Mouse (Mus musculus) embryonic facial prominence, embryonic 15.5 days (tissue): ENCODE measurements at regions not wholly inside any gene's neighbourhood (a gene's known extent, or its start where the extent isn't known, plus 50 kb on each side); places are given as distances from the start of the nearest gene placed in this dataset.

Experiments
- ATAC-seq: fragments of 200-750 bp; cut with Nextera tagmentation; 2 replicates; pipeline ENCODE4 v1.8.0; 2017; ENCODE audit warnings: low read depth, moderate TSS enrichment; ENCODE audit not compliant: insufficient number of reproducible peaks, low FRiP score, low TSS enrichment
- H3K27ac ChIP-seq: fragments of 300-500 bp; sonication (generic); replicated peaks from 2 replicates; pipeline ENCODE4 v1.5.1; 2015; ENCODE audit warnings: mild to moderate bottlenecking, inconsistent platforms
- H3K27me3 ChIP-seq: fragments of 300-500 bp; sonication (generic); 2 replicates; pipeline ENCODE4 v1.6.1; 2015; ENCODE audit warnings: inconsistent platforms
- H3K36me3 ChIP-seq: fragments of 300-500 bp; sonication (generic); 2 replicates; pipeline ENCODE4 v1.6.1; 2015; ENCODE audit warnings: mild to moderate bottlenecking, inconsistent platforms
- H3K4me1 ChIP-seq: fragments of 300-500 bp; sonication (generic); 2 replicates; pipeline ENCODE4 v1.6.1; 2015; ENCODE audit warnings: inconsistent platforms
- H3K4me2 ChIP-seq: fragments of 300-500 bp; sonication (generic); replicated peaks from 2 replicates; pipeline ENCODE4 v1.6.1; 2015; ENCODE audit warnings: mild to moderate bottlenecking, inconsistent platforms
- H3K4me3 ChIP-seq: fragments of 300-500 bp; sonication (generic); replicated peaks from 2 replicates; pipeline ENCODE4 v1.5.1; 2015; ENCODE audit warnings: mild to moderate bottlenecking, inconsistent platforms
- H3K9ac ChIP-seq: fragments of 300-500 bp; sonication (generic); 2 replicates; pipeline ENCODE4 v1.6.1; 2015; ENCODE audit warnings: inconsistent platforms
- H3K9me3 ChIP-seq: fragments of 300-500 bp; sonication (generic); replicated peaks from 2 replicates; pipeline ENCODE4 v1.6.1; 2016; ENCODE audit warnings: inconsistent platforms
- WGBS: fragments of 180-500 bp; shearing (Covaris S2); methylation state at CpG from one replicate; pipeline ENCODE4 v1.1.7; 2015; 5-methylcytosine and 5-hydroxymethylcytosine counted together

- Histone ChIP-seq H3K36me3 (no peaks in the 10 kb centered on the region), H3K9me3 (peaks cover 48% of the 10 kb centered on the region), H3K4me2 (no peak overlapping the region), H3K4me1 (no peaks in the 10 kb centered on the region), H3K4me3 (no peak overlapping the region), H3K27me3 (no peaks in the 10 kb centered on the region), H3K27ac (no peak overlapping the region), H3K9ac (no peak overlapping the region)
- ATAC-seq: peak; percentile 44
- WGBS: 48% methylated on average over 2 of the region's 2 CpGs
Observed at GRCm38 (mm10) chr4:3049972-3050846, 116.9 kb upstream of the Vmn1r2 start.

GRCm38 (mm10) chr4:3050847-3051135 lies 116.3 kb upstream of the Vmn1r2 start:
- Histone ChIP-seq H3K27me3 (no peaks in the 10 kb centered on the region), H3K9ac (no peak overlapping the region), H3K4me2 (no peak overlapping the region), H3K27ac (no peak overlapping the region), H3K4me3 (no peak overlapping the region), H3K36me3 (no peaks in the 10 kb centered on the region), H3K9me3 (peaks cover 53% of the 10 kb centered on the region), H3K4me1 (no peaks in the 10 kb centered on the region)
- no peak for ATAC-seq
- 80% methylated on average over 3 of the region's 3 CpGs for WGBS

GRCm38 (mm10) chr4:3051212-3051611 lies 115.9 kb upstream of the Vmn1r2 start:
- H3K27ac ChIP-seq: no peak overlapping the region
- 67% methylated on average over 5 of the region's 5 CpGs for WGBS
- H3K4me1 ChIP-seq: no peaks in the 10 kb centered on the region
- ATAC-seq: no peak
- H3K4me2 ChIP-seq: no peak overlapping the region
- peaks cover 58% of the 10 kb centered on the region for H3K9me3 ChIP-seq
- no peak overlapping the region for H3K4me3 ChIP-seq
- no peaks in the 10 kb centered on the region for H3K36me3 ChIP-seq
- H3K27me3 ChIP-seq: no peaks in the 10 kb centered on the region
- no peak overlapping the region for H3K9ac ChIP-seq

GRCm38 (mm10) chr4:3052314-3053059 lies 114.6 kb upstream of the Vmn1r2 start:
- Histone ChIP-seq H3K36me3 (no peaks in the 10 kb centered on the region), H3K27me3 (no peaks in the 10 kb centered on the region), H3K4me2 (no peak overlapping the region), H3K4me1 (no peaks in the 10 kb centered on the region), H3K27ac (no peak overlapping the region), H3K9me3 (peaks cover 59% of the 10 kb centered on the region), H3K9ac (no peak overlapping the region), H3K4me3 (no peak overlapping the region)
- 80% methylated on average over 4 of the region's 4 CpGs for WGBS
- peak; percentile 21; the same call in 1 of the 2 replicates for ATAC-seq

GRCm38 (mm10) chr4:3053060-3053406 lies 114.1 kb upstream of the Vmn1r2 start:
- no peak for ATAC-seq
- no peaks in the 10 kb centered on the region for H3K4me1 ChIP-seq
- no peak overlapping the region for H3K4me3 ChIP-seq
- H3K27ac ChIP-seq: no peak overlapping the region
- no peaks in the 10 kb centered on the region for H3K27me3 ChIP-seq
- no peak overlapping the region for H3K9ac ChIP-seq
- 52% methylated on average over 4 of the region's 4 CpGs for WGBS
- H3K9me3 ChIP-seq: peaks cover 59% of the 10 kb centered on the region
- no peak overlapping the region for H3K4me2 ChIP-seq
- no peaks in the 10 kb centered on the region for H3K36me3 ChIP-seq

- H3K9me3 ChIP-seq: peaks cover 63% of the 10 kb centered on the region
- H3K9ac ChIP-seq: no peak overlapping the region
- no peak overlapping the region for H3K27ac ChIP-seq
- H3K27me3 ChIP-seq: no peaks in the 10 kb centered on the region
- no peak for ATAC-seq
- no peak overlapping the region for H3K4me3 ChIP-seq
- no peaks in the 10 kb centered on the region for H3K36me3 ChIP-seq
- WGBS: 87% methylated on average over 2 of the region's 2 CpGs
- H3K4me1 ChIP-seq: no peaks in the 10 kb centered on the region
- no peak overlapping the region for H3K4me2 ChIP-seq
Observed at GRCm38 (mm10) chr4:3053496-3054216, 113.5 kb upstream of the Vmn1r2 start.

- H3K4me2 ChIP-seq: no peak overlapping the region
- H3K9ac ChIP-seq: no peak overlapping the region
- no peaks in the 10 kb centered on the region for H3K4me1 ChIP-seq
- H3K4me3 ChIP-seq: no peak overlapping the region
- no peak overlapping the region for H3K27ac ChIP-seq
- H3K27me3 ChIP-seq: no peaks in the 10 kb centered on the region
- H3K36me3 ChIP-seq: no peaks in the 10 kb centered on the region
- peaks cover 74% of the 10 kb centered on the region for H3K9me3 ChIP-seq
- no peak for ATAC-seq
Observed at GRCm38 (mm10) chr4:3054886-3055285, 112.2 kb upstream of the Vmn1r2 start.

GRCm38 (mm10) chr4:3055396-3055795 lies 111.7 kb upstream of the Vmn1r2 start:
- ATAC-seq: no peak
- Histone ChIP-seq H3K36me3 (no peaks in the 10 kb centered on the region), H3K4me2 (no peak overlapping the region), H3K9ac (no peak overlapping the region), H3K9me3 (peaks cover 69% of the 10 kb centered on the region), H3K27me3 (no peaks in the 10 kb centered on the region), H3K4me1 (no peaks in the 10 kb centered on the region), H3K27ac (no peak overlapping the region), H3K4me3 (no peak overlapping the region)
- 79% methylated on average over 1 of the region's 1 CpGs for WGBS

GRCm38 (mm10) chr4:3059511-3060054 lies 107.5 kb upstream of the Vmn1r2 start:
- 55% methylated on average over 2 of the region's 2 CpGs for WGBS
- H3K4me1 ChIP-seq: no peaks in the 10 kb centered on the region
- no peak overlapping the region for H3K27ac ChIP-seq
- ATAC-seq: no peak
- H3K4me3 ChIP-seq: no peak overlapping the region
- no peaks in the 10 kb centered on the region for H3K36me3 ChIP-seq
- no peak overlapping the region for H3K4me2 ChIP-seq
- H3K9ac ChIP-seq: no peak overlapping the region
- no peaks in the 10 kb centered on the region for H3K27me3 ChIP-seq
- peaks cover 65% of the 10 kb centered on the region for H3K9me3 ChIP-seq

GRCm38 (mm10) chr4:3062027-3062605 lies 105.0 kb upstream of the Vmn1r2 start:
- no peak overlapping the region for H3K9ac ChIP-seq
- H3K27me3 ChIP-seq: no peaks in the 10 kb centered on the region
- no peaks in the 10 kb centered on the region for H3K4me1 ChIP-seq
- no peaks in the 10 kb centered on the region for H3K36me3 ChIP-seq
- no peak overlapping the region for H3K27ac ChIP-seq
- 68% methylated on average over 2 of the region's 2 CpGs for WGBS
- no peak overlapping the region for H3K4me3 ChIP-seq
- no peak overlapping the region for H3K4me2 ChIP-seq
- H3K9me3 ChIP-seq: peaks cover 65% of the 10 kb centered on the region
- ATAC-seq: no peak

GRCm38 (mm10) chr4:3063966-3064365 lies 103.2 kb upstream of the Vmn1r2 start:
- no peaks in the 10 kb centered on the region for H3K27me3 ChIP-seq
- WGBS: 48% methylated on average over 3 of the region's 3 CpGs
- H3K4me1 ChIP-seq: no peaks in the 10 kb centered on the region
- no peak overlapping the region for H3K27ac ChIP-seq
- peaks cover 77% of the 10 kb centered on the region for H3K9me3 ChIP-seq
- no peak overlapping the region for H3K4me2 ChIP-seq
- H3K4me3 ChIP-seq: no peak overlapping the region
- no peaks in the 10 kb centered on the region for H3K36me3 ChIP-seq
- no peak overlapping the region for H3K9ac ChIP-seq
- ATAC-seq: no peak
